ENCODE assay signal across 3 mouse cellular contexts in the genomic region with DNA sequence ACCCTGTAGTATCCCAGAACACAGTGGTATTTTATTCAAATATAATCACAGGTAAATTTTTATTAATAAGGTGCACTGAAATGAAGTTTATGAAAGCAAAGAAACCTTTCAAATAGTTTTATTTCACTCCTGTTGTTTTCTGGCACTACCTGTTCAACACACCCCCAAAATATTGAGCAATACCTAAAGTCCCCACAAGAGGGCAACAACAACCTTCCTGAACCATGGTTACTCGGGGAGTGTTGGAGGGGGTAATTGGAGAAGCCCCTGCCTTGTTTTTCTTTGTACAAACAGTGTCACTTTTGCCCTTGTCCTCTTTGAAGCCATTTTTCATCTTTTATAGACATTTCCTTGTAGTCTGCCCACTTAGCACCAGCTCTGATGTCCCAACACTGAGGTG. TPM values are rescaled to one million over a fixed set of nuclear protein-coding genes. Genes with fewer than 3 reads are reported as not detected.
ATAC-seq lines count a peak whose summit lies in the region.

No protein-coding gene starts in this region.

- ATAC-seq in common myeloid progenitor, adult 5-6 weeks (replicated peaks; ENCODE audit: low read depth, poor library complexity, severe bottlenecking), result 0 out of 2 replicates have a peak, but pooled peaks have one; percentile 54
- peak; percentile 63 for ATAC-seq in granulocyte monocyte progenitor cell, adult 5-6 weeks (replicated peaks; ENCODE audit: poor library complexity, severe bottlenecking)
- ATAC-seq in megakaryocyte progenitor cell, adult 5-6 weeks (replicated peaks; ENCODE audit: poor library complexity), result peak; percentile 68; the same call in 1 of the 2 replicates

RNA-seq across cellular contexts. Expression of a gene that starts 22.1 kb away (rescaled TPM):
- 14.0 and 39.8 TPM in 2 replicates for total RNA-seq in common myeloid progenitor, adult 5-6 weeks (2017)
- 17.8 and 70.8 TPM in 2 replicates for total RNA-seq in granulocyte monocyte progenitor cell, adult 5-6 weeks (2014; fragmentation: Nextera tagmentation)
- 27.7 and 52.5 TPM in 2 replicates for total RNA-seq in granulocyte monocyte progenitor cell, adult 5-6 weeks (2017)
- 9.7 and 22.5 TPM in 2 replicates for total RNA-seq in megakaryocyte progenitor cell, adult 5-6 weeks (2015)
- 26.3 and 38.4 TPM in 2 replicates for total RNA-seq in megakaryocyte progenitor cell, adult 5-6 weeks (2017)
